Mouse (Mus musculus) hindbrain, postnatal 0 days (tissue): Measurements from ENCODE around the gene Cd81. TPM values are rescaled to one million over a fixed set of nuclear protein-coding genes. Genes with fewer than 3 reads are reported as not detected.

Experiments used
- ATAC-seq: fragments of 200-750 bp; cut with Nextera tagmentation; 2 replicates; pipeline ENCODE4 v1.8.0; 2017; ENCODE audit warnings: mild to moderate bottlenecking, moderate TSS enrichment, moderate library complexity
- DNase-seq: peaks from one replicate; pipeline ENCODE4 v3.0.0-alpha.2; 2015; ENCODE audit warnings: low spot score
- H3K27ac ChIP-seq: fragments of 300-500 bp; sonication (generic); 2 replicates; pipeline ENCODE4 v1.5.1; 2014; ENCODE audit warnings: mild to moderate bottlenecking
- H3K27me3 ChIP-seq: fragments of 300-500 bp; sonication (generic); 2 replicates; pipeline ENCODE4 v1.6.1; 2014; ENCODE audit warnings: low read length, mixed read lengths; ENCODE audit not compliant: insufficient read depth
- H3K36me3 ChIP-seq: fragments of 300-500 bp; sonication (generic); 2 replicates; pipeline ENCODE4 v1.6.1; 2014; ENCODE audit warnings: low read length, mixed read lengths; ENCODE audit not compliant: insufficient read depth
- H3K4me1 ChIP-seq: fragments of 300-500 bp; sonication (generic); 2 replicates; pipeline ENCODE4 v1.6.1; 2014; ENCODE audit warnings: antibody characterized with exemption, low read length, mixed read lengths; ENCODE audit not compliant: insufficient read depth
- H3K4me2 ChIP-seq: fragments of 300-500 bp; sonication (generic); 2 replicates; pipeline ENCODE4 v1.6.1; 2014; ENCODE audit warnings: low read depth, mild to moderate bottlenecking, low read length, moderate library complexity, mixed read lengths
- H3K4me3 ChIP-seq: fragments of 300-500 bp; sonication (generic); 2 replicates; pipeline ENCODE4 v1.5.1; 2014; ENCODE audit warnings: low read length
- H3K9ac ChIP-seq: fragments of 300-500 bp; sonication (generic); replicated peaks from 2 replicates; pipeline ENCODE4 v1.6.1; 2014; ENCODE audit warnings: mild to moderate bottlenecking, low read length, moderate library complexity, mixed read lengths
- H3K9me3 ChIP-seq: fragments of 300-500 bp; sonication (generic); 2 replicates; pipeline ENCODE4 v1.6.1; 2016; ENCODE audit warnings: low read length, mixed read lengths
- CTCF ChIP-seq: IDR thresholded peaks from 2 replicates; pipeline ENCODE4 v1.5.1; 2016; ENCODE audit warnings: antibody characterized with exemption, control low read depth, low read depth
- WGBS: fragments of 180-500 bp; shearing (Covaris S2); extraction: QIAGEN DNeasy Blood & Tissue Kit; methylation state at CpG from one replicate; pipeline ENCODE4 v1.1.7; 2014; 5-methylcytosine and 5-hydroxymethylcytosine counted together
- polyA plus RNA-seq: library from polyadenylated mRNA; unstranded; fragments of >200 nt; fragmentation: Nextera tagmentation; extraction: Ambion mirVana; gene quantifications from 2 replicates; pipeline ENCODE4 v1.2.1, GENCODE M21; 2015
- total RNA-seq: library from RNA; depleted of rRNA; stranded (reverse); fragments of >200 nt; gene quantifications from 2 replicates; pipeline ENCODE4 v1.2.3, GENCODE M21; 2014

Cd81 gene
- total and polyA plus RNA-seq, 2 experiments from 2014 or later = 708 to 758 TPM

DNA sequence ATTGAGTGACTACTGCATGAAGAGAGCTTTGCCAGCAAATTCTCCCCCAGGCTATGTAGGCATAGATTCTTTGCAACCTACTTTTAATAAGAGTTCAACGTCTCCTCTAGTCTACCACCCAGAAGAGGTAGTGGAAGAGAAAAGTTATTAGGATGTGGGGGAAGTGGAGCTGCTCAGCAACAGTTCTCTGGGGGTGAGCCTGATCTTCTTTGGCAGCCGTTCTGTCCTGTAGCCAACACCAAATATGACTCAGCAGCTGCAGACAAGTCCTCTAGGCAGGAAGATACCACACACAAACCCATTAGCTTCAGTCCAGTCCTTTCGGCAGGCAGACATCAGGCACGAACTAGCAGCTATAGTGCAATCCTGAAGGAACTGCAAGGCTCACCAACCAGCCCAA lies 48.2 kb downstream of the Cd81 start:
- WGBS = 54% methylated on average over 4 of the region's 4 CpGs

DNA sequence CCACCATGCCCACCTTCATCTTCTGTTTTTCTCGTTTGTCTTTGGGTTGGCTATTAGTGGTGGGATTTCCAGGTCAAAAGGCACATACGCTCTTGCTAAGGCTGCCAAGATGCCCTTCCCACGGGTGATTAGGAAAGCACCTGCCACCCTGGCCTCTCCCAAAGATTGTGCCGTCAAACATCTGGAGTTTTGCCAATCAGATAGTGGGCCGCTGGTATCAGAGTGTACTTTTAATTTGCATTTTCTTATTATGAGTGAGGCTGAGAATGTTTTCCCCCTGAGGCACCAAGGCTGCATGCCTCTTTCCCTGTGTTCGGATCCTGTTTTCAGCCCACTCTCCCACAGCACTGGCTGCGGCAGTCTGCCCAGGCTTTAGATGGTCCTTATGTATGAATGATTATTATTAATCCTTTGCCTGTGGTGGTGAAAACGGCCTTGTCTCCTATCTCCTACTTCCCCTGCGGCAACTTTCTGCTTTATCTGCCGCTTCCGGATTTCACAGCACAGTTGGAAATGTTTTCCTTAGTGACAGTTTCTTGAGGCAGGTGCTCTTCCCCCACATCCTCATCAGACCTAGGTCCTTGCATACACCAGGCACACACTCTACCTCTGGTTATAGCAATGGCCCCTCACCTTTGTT lies 52.8 kb downstream of the Cd81 start:
- Histone ChIP-seq H3K4me3 (no peak overlapping the region), H3K4me1 (no peaks in the 10 kb centered on the region), H3K4me2 (no peak overlapping the region), H3K27me3 (peaks cover 34% of the 10 kb centered on the region), H3K27ac (no peak overlapping the region), H3K36me3 (no peaks in the 10 kb centered on the region), H3K9ac (no peak overlapping the region), H3K9me3 (no peaks in the 10 kb centered on the region)
- WGBS = 51% methylated on average over 11 of the region's 11 CpGs
- no peak for TF ChIP-seq CTCF
- DNase-seq (no peak), ATAC-seq (no peak)

More for the DNA sequence above, 48.2 kb downstream of the Cd81 start:
- H3K36me3 ChIP-seq = no peaks in the 10 kb centered on the region
- H3K4me2 ChIP-seq = no peak overlapping the region
- H3K27me3 ChIP-seq = peaks cover 5% of the 10 kb centered on the region; the same call in 1 of the 2 replicates
- TF ChIP-seq CTCF = no peak
- no peak overlapping the region for H3K9ac ChIP-seq
- ATAC-seq = no peak
- DNase-seq = no peak
- H3K27ac ChIP-seq = no peak overlapping the region
- no peaks in the 10 kb centered on the region for H3K4me1 ChIP-seq
- H3K4me3 ChIP-seq = no peak overlapping the region
- H3K9me3 ChIP-seq = no peaks in the 10 kb centered on the region

DNA sequence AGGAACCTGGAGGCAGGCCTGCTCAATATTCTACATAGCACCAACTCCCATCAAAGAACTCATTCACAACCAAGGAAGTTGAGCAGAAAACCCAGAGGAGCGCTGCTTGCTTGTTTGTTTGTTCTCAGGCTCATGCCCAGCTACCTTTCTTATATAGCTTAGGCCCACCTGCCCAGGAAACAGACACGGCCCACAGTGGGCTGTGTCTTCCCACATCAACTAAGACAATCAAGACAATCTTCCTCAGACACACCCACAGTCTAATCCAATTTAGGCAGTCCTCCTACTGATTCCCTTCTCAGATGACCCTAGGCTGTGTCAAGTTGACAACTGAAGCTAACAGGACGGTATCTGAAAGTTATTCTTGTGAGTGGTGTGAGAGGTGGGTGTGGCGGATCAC lies 53.5 kb downstream of the Cd81 start, which contains the start of gene Kcnq1:
Kcnq1 (plus strand) TSS at position 301 of the 400 bp plus-strand sequence.
- Histone ChIP-seq H3K27ac (no peak within 1 kb of the TSS), H3K4me1 (no peaks in the 10 kb centered on the region), H3K4me2 (peak within 1 kb of the TSS; percentile 54), H3K9me3 (no peaks in the 10 kb centered on the region), H3K9ac (no peak within 1 kb of the TSS), H3K36me3 (no peaks in the 10 kb centered on the region), H3K4me3 (peak within 1 kb of the TSS; percentile 31), H3K27me3 (peaks cover 34% of the 10 kb centered on the region)
- TF ChIP-seq CTCF = no peak
- DNase-seq = no peak
- no peak for ATAC-seq
- 74% methylated on average over 4 of the region's 4 CpGs for WGBS

DNA sequence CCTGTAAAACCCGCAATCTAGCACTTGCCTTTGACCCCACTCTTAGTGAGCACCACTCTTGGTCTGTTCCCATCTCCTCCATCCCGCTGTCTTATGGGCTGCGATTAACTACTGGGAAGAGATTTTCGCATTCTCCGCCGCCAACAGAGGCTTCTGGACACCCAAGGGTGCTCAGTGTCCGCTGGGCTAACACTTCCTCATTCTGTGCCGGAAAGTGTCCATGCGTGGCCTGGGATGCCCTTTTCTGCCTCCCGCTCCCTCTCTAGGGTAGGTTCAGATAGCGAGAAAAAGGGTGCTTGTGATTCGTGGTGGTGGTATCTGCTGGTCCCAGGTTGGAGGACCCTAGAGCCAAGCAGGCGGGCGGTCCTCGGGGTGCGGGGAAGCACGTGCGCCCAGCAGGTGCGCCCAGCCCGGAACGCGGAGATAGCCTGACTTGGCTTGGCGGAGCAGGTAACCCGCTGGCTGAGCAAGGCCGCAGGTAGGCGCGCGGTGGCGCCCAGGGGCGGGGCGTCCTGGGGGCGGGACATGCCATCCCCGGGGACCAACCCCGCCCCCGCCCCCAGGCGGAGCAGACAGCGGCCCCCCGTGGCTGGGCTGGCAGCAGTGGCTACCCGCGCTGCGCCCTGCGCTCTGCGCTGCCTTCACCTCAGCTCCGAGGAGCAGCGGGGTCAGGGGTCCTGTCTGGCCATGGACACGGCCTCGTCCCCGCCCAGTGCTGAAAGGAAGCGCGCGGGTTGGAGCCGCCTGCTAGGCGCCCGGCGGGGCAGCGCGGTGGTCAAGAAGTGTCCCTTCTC lies 54.3 kb downstream of the Cd81 start:
- WGBS = 12% methylated on average over 47 of the region's 57 CpGs
- no peaks in the 10 kb centered on the region for H3K9me3 ChIP-seq
- peaks cover 34% of the 10 kb centered on the region for H3K27me3 ChIP-seq
- no peak for TF ChIP-seq CTCF
- DNase-seq = no peak
- H3K4me1 ChIP-seq = no peaks in the 10 kb centered on the region
- no peak overlapping the region for H3K9ac ChIP-seq
- H3K36me3 ChIP-seq = no peaks in the 10 kb centered on the region
- peak overlapping the region; percentile 31 for H3K4me3 ChIP-seq
- no peak for ATAC-seq
- no peak overlapping the region for H3K27ac ChIP-seq
- peak overlapping the region; percentile 54 for H3K4me2 ChIP-seq

DNA sequence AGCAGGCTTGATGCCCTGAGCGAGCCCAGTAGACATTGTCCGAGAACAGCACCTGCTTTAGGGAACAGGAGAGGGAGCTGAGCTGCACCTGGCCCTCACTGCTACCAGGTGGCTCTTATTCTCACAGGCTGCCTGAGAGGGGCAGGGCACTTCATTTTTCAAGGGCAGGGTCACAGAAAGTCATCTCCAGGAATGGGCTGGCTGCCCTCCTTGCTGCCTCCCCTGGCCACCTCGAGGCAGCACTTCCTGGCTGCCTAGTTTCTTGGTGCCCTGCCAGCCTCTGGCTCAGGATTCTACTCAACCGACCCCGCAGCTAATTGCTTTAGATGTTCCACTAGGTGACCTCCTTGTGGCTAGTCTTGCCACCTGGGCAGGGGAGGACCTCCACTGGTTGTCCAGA lies 55.7 kb downstream of the Cd81 start:
- H3K27me3 ChIP-seq = peaks cover 34% of the 10 kb centered on the region
- peak; percentile 21; the same call in 1 of the 2 replicates for ATAC-seq
- TF ChIP-seq CTCF = peak; percentile 39
- no peaks in the 10 kb centered on the region for H3K4me1 ChIP-seq
- no peak overlapping the region for H3K4me2 ChIP-seq
- peak; percentile 37 for DNase-seq
- no peak overlapping the region for H3K9ac ChIP-seq
- no peak overlapping the region for H3K4me3 ChIP-seq
- no peaks in the 10 kb centered on the region for H3K36me3 ChIP-seq
- 32% methylated on average over 5 of the region's 5 CpGs for WGBS
- no peaks in the 10 kb centered on the region for H3K9me3 ChIP-seq
- H3K27ac ChIP-seq = no peak overlapping the region

DNA sequence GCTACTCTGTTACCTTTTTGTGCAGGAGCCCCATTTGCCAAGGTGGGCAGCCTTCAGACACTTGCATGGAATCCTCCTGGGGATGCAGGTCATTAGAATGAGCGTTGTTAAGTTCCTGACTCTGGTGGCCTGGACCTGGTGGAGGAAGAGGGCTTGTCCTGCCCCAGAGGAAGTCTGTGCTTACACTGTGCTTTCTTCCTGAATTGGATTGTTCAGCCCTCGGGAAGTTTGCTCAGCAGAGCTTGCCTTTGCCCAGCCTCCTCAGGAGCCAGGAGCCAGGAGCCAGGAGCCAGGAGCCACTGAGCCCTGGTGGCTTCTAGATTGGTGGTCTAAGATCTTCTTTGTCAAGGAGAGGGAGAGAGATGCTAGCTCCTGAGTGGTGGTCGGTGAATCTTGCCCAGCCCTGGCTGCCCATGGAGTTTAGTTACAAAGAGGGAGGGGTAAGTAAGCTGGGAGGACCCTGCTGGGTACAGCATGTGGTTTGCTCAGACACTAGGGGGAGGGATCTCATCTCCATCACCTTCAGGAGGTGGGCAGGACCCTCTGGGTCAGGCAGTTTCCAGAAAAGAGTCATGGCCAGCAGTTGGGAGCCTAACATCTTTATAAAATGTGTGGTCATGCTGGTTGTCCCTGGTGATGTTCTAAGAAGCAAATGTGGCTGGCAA lies 56.6 kb downstream of the Cd81 start:
- H3K9me3 ChIP-seq = no peaks in the 10 kb centered on the region
- ATAC-seq (no peak), DNase-seq (no peak)
- no peak for TF ChIP-seq CTCF
- no peak overlapping the region for H3K4me3 ChIP-seq
- no peak overlapping the region for H3K4me2 ChIP-seq
- no peak overlapping the region for H3K27ac ChIP-seq
- no peaks in the 10 kb centered on the region for H3K36me3 ChIP-seq
- H3K27me3 ChIP-seq = peaks cover 34% of the 10 kb centered on the region
- 32% methylated on average over 3 of the region's 3 CpGs for WGBS
- no peaks in the 10 kb centered on the region for H3K4me1 ChIP-seq
- no peak overlapping the region for H3K9ac ChIP-seq
